Mouse (Mus musculus) stomach, postnatal 0 days (tissue): ENCODE measurements at regions not wholly inside any gene's neighbourhood (a gene's known extent, or its start where the extent isn't known, plus 50 kb on each side); places are given as distances from the start of the nearest gene placed in this dataset.

Experiments
- CTCF ChIP-seq: IDR thresholded peaks from 2 replicates; pipeline ENCODE4 v1.5.1; 2016; ENCODE audit warnings: antibody characterized with exemption, low read depth, mild to moderate bottlenecking, moderate library complexity
- EP300 ChIP-seq: optimal IDR thresholded peaks from 2 replicates; pipeline ENCODE3; 2016; ENCODE audit warnings: antibody characterized with exemption

- TF ChIP-seq CTCF (no peak), EP300 (no peak)
These were observed 917.0 kb upstream of the Lrrc6 start for GRCm38 (mm10) chr15:67417742-67418163.
